Mouse (Mus musculus) adrenal gland, postnatal 0 days (tissue): Measurements from ENCODE around the gene Gm29106. TPM values are rescaled to one million over a fixed set of nuclear protein-coding genes. Genes with fewer than 3 reads are reported as not detected.

Source experiments
- polyA plus RNA-seq: library from polyadenylated mRNA; unstranded; fragments of >200 nt; fragmentation: Nextera tagmentation; extraction: Ambion mirVana; gene quantifications from 2 replicates; pipeline ENCODE4 v1.2.1, GENCODE M21; 2015

Gene Gm29106
- 0.07 and 0.11 TPM in 2 replicates for polyA plus RNA-seq

DNA sequence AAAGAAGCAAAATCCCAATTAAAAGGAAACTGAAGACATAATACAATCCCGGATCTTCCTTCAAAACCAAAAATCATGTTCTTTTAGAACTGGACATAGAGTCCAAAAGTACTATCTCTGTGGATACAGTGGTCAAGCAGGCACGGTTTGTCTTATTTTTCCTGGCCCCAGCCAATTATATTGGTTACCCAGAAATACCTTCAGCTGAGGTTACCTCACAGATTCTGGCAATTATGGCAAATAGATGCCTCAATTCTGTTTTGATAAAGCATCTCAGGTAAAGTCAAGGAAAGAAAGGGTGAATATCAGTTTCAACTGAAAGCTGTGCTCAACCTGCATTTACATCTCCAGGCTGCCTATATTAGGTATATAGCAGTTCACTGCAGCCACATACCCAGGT, at the start of gene Gm29106:
Gene Gm29106 (plus strand): TSS at position 301 of the 400 bp plus-strand sequence.

Other genes starting within 250 kb of the Gm29106 start
- not detected in 2 replicates for gene Gm28168, start 248.5 kb upstream of the Gm29106 start, polyA plus RNA-seq
- not detected in 2 replicates for gene Gm7145, start 210.6 kb upstream of the Gm29106 start, polyA plus RNA-seq
- gene Tsn, start 135.2 kb downstream of the Gm29106 start, polyA plus RNA-seq, result 181 and 271 TPM in 2 replicates
- gene Nifk, start 145.3 kb downstream of the Gm29106 start, polyA plus RNA-seq, result 54.7 and 65.2 TPM in 2 replicates
- 19.0 and 20.0 TPM in 2 replicates for gene Clasp1, start 212.5 kb downstream of the Gm29106 start, polyA plus RNA-seq